Mouse (Mus musculus) urinary bladder, postnatal 36 days (tissue): ENCODE data around the gene Pcsk5.

Source experiments
- DNase-seq, 2 experiments: peaks; one replicate each; pipeline ENCODE4 v3.0.0; 2022; ENCODE audit warnings: low spot score in 2 of 2, mixed read lengths in 1 of 2

Gene Pcsk5

DNA sequence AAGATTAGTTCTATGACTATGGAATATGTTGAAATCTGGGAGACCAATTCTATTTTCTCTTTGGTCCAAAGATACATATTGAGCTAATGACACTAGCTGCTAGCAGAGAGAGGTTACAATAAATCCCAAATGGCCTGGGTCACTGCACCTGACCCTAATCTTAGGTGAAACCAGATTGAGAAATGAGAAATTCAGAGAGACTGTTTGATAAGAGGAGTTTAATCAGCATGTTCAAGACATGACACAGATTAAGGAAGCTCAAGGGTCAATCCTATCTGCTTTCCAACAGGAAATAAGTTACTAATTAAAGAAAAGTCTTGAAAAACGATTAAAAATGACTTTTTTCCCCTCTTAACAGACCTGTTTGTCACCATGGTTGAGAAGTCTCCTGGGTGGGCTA lies 96.0 kb downstream of the Pcsk5 start:
- no peak for DNase-seq

DNA sequence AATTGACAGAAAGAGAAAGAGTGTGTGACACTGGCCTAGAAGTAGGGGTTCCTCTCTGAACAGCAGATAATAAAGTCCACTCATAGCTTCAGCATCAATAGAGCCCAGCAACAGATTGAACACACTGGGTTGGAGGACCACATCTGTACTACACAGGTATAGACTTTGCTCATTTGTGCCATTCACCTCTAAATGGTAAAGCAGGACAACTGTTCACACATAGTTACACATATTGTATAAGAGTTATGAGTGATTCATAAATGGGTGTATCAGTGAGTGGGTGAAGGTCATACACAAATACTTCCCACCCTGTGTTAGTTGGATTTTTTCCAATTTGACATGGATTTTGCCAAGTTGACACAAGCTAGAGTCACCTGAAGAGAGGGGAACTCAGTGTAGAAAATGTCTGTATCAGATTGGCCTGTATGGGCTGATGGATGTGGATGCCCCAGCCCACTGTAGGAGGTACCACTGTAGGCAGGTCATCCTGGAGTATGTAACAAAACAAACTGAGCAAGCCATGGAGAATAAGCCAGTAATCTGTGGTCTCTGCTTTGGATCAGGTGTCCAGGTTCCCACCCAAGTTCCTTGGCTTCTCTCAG lies 104.7 kb downstream of the Pcsk5 start:
- DNase-seq, result no peak

DNA sequence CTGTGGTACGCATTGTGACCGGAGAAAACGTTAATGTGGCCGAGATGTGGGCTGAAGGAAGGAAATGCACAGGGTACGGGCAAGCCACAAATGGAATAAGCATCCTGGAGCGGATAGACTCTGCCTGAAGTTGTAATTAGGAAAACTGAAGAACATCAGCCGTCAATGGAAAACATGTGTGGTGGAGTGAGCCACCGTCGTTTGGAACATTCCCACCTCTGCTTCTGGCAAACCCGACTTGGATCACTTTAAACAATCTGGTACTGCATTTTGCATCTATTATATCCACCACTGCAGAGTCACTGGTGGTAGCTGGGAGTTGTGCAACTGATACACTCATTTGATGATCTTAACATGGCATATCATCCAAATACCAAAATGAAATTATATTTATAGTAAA lies 120.4 kb downstream of the Pcsk5 start:
- no peak for DNase-seq

DNA sequence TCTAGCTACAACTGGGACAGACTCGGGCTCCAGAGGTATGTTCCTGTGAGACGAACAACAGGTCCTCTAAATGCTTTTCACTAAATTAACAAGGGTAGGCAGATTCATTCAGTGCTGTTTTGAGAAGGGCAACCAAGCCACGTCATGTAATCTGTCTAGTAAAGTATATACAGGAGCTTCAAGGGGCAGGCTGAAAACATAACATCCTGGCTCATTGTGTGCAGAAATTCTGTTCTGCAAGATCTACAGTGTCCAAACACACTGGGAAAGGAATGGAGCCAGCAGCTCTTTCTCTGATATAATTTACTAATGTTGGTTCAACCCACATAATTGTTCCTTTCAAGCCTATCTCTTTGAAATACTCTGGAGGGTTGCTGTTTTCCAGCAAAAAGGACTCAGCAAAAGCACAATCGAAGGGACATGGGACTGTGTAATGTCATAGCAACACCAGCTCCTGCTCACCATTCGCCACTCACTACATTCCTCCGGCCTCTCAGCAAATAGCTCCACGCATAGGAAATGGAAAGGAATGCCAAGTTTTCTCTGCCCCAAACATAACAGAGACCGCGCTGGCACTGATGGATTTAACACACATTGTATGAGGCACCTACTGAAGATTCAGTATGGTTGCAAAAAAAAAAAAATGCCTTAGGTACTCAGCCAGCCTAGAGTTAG lies 122.0 kb downstream of the Pcsk5 start:
- no peak for DNase-seq

DNA sequence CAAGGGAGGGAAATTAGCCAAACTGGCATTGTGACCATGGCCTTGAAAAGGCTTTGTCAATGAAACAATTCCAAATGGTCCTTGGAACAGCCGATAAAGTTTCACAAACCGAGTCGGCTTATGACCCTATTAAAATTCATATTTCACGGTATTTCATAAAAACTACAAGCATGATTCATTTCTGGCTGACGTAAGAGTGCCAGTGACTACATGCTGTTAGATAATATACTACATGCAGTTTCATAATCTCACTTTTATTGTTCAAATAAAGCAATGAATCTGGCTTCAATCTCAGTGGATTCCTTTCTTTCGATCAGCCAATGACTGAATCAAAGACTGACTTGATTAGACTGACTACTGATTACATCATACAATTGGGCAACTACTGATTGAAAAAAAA lies 145.8 kb downstream of the Pcsk5 start:
- no peak for DNase-seq

DNA sequence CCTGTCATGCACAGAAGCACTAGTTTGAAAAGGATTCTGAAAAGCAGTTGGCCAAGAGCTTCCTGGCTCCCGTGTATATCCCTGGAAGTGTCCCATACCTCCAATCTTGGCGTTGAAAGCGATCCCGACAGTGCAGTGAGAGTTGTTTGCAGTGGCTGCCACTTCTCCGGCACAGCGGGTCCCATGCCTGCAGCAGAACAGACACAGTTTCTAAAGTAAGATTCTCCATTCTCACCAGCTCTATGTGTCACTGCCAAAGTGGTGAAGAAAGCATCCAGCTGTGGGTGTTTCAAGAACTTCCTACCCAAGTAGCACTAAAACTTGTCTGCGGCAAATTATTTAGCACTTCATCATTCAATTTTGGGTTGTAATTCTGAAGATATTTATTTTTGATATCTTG lies 159.1 kb downstream of the Pcsk5 start:
- no peak for DNase-seq

DNA sequence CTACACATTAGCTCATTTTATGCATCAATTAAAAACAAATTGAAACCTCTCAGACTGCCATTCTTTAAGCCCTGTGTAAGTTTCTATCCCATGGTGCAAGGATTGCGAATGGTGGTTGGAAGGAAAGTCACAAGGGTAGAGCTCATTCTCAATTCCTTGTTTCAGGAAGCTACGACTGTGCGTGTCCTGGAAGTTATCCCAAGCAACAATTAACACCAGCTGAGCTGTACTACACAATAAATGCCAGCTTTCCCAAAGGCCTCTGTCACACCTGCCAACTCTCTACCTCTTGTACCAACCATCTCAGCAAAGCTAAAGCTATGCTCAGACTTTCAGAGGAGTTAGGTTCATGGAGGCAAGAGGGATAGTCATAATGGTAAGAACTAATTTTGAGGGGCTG lies 174.8 kb downstream of the Pcsk5 start:
- no peak for DNase-seq

DNA sequence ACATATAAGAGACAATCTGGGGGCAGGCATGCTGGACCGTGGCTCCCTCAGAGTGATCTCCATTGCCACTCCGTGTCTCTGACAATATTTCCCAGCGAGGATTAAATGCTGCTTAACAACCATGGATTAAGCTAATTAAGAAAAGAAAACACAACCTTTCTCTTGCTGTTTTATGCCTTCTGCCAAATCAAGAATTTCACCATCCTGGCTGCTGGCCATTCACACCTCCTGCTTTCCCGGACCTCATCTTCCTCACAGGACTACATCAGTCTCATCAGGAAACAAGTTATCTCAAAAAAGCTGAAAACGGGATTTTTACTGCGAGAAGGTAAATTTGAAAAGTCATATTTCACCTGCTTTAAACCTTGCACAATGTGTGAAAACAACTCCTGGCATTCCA lies 175.2 kb downstream of the Pcsk5 start:
- no peak for DNase-seq

DNA sequence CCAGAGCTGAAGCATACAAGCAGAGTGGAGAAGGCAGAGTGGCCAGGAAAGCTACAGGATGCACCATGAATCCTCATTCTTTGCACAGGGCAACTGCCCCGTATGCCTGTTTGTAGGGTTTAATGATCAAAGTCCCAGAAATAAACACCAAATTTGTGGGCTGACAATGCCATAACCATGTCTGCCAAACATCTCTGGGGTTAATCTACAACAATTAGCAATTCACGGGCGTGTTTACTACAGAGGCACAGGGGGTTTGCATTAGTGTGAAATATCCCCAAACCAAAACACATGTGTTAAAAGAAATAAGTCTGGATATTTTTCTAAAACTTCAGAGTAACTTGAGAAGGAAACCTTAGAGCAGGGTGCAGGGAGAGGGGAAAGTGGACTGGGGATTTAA lies 178.1 kb downstream of the Pcsk5 start:
- DNase-seq, result no peak

DNA sequence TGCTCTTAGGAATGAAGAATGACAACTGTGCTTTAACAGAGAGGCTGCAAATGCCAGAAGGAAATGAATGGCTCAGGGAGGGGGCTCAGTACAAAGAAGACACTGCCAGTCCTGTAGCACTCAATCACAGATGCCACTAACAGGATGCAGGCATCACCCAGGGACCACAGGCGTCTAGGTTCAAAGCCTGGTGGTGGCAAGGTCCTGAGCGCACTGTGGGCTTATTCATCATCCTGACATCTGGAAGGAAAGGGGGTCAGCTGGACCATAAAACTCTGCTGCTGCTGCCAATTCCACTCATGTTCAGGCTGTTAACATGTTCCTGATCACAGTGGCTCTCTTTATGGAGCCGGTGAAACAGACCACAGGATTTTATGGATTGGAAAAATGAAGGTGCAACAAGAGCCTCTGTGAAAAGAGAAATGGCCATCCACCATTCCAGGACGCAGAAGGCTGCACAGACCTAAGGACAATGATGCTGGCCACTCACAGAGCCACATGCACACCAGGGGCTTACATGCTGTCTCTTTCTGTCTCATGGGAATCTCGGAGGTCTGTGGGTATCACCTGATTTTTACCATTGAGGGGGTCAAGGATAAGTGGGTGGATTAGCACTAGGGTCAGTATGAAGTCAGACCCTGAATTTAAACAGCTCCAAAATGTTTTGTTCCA lies 186.5 kb downstream of the Pcsk5 start:
- DNase-seq, result no peak

DNA sequence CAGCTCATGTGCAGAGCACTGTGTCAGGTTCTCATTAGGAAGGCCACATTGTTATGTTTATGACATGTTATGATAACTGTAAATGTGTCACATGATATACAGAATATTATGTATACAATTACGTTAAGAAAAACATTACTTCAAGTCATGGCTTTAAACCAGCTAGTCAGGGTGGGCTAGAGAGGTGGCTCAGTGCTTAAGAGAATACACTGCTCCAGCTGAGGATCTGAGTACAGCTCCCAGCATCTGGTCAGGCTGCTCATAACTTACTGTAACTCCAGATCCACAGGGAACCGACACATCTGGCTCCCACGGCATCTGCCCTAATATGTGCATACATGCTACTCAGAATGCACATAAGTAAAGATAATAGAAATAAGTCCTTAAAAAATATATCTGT lies 187.5 kb downstream of the Pcsk5 start:
- DNase-seq, result no peak

DNA sequence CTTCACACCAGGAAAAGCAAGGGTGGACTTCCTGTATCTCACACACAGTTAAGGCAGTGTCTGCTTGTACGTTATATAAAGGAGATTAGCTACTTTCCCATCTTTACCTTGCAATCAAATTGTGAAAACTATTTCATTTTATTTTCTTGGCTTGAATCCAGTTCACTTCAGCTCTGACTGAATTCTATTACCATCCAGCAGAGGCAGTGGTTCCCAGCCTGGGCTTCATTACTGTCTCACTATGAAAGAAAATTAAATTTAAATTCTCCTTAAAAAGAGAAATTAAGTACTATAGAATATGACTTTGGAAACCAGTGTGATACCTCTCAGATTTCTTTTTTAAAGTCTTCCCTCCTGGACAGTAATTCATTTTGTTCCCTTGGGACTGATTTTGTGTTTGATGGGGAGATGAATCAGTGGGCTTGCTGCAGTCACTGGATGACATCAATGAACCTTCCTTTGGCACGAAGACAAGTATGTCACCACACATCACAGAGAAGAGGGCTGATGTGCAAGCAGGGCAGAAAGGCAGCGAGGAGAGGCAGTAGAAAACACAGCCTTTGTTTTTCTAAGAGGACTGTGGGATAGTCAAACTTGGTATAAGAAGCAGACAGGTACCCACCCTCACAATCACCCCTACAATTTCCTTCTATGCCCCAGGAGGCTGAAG lies 194.2 kb downstream of the Pcsk5 start:
- no peak for DNase-seq

DNA sequence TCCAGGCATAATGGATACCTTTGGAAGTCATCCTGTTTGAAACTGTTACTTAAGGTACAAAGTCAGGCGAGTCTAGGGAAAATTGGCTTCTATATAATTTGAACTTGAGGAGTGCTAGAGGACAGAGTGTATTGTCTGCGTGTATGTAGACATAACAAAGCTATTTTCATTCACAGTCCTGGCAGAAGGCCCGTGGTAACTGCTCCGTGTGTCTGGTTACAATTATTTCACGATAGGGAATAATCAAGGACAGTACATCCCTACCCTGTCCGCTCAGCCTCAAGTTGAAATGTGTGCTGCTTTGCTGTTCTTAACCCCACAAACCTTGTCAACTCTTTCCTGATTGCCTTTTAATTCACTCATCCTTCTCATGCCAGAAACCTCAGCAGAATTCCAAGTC lies 201.4 kb downstream of the Pcsk5 start:
- DNase-seq, result no peak

DNA sequence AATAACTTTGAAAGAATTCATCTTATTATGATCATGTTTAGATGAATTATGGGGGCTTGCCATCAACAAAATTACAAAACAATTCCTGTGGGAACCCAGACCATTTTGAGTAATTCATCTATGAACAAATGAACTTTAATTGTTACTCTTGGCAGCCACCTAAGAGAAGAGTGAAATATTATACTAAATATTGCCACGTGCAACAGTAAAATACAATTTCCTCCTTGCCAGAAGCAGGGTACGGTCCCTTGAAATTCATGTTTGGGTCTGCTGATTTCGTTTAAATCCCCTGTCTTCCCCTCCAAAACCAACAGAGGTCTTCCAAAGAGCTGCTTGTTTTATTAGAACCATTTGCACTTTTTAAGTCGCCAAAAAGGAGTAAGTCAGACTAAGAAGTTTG lies 221.8 kb downstream of the Pcsk5 start:
- DNase-seq, result no peak

DNA sequence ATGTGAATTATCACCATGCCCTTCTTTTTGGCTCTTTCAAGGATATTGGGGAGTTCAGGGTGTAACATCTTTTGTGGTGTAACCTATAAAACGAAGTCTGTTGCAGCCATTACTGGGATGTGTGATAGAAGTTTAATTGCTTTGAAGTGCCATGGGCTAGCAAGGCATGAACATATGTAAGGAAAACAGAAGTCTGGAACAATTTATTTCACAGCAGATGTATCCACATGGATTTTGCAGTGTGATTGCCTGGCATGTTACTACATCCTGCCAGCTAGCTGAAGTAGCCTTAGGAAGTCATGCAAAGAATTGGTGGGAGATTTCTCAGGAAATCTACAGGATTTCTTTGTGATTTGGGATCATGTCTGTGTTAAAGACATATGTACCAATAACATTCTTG lies 230.9 kb downstream of the Pcsk5 start:
- DNase-seq, result no peak

DNA sequence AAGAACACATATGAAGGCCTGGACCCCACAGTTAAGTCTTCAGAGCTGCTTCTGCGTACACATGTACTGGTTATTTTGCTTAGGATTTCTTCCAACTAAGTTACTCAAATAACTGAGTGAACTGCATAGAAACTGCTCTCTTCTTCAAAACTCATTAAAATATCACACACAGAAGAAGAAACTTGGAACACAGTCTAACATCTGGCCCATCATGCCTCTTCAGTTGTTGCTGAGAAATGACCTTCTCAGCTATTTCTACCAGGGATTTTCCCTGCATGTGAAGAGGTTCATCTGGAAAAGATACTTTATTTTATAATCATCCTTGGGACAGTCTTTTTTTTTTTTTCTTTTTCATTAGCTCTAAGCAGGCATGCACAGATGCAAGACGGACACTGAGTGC lies 231.3 kb downstream of the Pcsk5 start:
- DNase-seq, result no peak

DNA sequence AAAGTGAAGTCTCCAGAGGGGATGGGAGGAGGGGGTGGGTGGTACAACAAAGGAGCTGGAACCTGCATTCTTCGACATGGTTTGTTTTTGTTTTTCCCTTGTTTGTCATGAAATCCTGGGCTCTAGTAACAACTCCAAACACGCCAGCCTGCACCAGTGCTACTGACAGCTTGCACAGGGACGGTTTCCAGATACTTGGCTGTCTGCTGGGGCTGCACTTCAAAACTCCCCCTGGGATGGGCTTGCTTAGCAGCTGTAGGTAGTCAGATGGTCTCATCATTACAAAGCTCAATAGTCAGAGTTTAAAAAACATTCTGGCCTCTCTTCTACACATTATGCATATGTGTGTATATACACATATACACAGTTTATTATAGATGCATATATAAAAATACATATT lies 234.1 kb downstream of the Pcsk5 start:
- no peak for DNase-seq

DNA sequence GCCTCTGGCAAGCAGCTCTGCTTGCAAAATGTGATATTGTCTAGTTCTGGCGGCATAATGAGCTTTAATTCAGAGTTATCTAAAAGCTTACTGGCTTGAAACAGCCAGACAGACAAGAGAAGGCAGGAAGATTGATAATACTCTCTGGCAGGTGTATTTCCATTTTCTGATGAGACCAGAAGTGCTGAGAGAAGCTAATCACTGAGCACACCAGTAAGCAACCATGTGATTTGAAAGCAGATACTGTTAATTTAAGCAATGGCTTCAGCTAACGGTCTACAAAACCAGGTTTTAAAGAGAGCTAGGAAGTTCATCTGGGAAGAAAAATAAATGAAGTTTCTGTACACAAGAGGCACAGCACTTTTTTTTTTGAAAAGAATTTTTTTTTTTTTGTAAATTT lies 237.1 kb downstream of the Pcsk5 start:
- no peak for DNase-seq

DNA sequence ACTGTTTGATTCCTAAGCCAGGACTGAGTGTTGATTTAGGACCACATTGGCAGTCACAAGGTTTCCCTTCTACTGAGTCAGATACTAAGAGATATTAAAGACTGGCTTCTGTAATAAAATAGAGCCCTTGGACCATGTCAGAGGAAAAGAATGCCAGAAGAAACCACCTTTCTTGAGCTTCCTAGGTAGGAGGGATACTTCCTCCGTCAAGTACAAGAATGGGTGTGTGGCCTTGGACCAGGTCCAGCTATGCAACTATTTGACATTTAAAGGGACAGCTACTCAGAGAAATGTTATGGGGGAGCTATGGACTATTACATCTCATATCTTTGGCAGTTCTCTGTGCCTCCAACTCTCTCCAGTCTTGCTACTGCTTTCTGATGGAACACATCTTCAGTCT lies 244.6 kb downstream of the Pcsk5 start:
- no peak for DNase-seq

DNA sequence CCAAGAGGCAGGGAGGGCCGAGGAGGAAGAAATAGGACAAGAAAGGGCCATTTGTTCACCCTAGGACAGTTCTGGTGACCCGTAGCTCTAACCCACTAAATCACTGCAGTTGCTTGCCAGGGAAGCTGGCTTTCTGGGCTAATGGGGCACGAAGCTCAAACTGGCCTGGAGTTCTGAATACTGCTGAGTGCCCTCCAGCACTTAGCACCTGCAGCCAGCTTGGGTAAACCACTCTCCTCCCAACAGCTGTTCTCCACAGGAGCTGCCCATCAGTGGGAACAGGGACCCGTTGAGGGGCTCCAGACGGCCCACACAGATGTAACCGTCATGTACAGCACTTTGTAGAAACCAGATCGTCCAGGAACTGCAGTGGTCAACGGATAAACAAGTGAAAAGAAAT lies 246.1 kb downstream of the Pcsk5 start:
- no peak for DNase-seq

DNA sequence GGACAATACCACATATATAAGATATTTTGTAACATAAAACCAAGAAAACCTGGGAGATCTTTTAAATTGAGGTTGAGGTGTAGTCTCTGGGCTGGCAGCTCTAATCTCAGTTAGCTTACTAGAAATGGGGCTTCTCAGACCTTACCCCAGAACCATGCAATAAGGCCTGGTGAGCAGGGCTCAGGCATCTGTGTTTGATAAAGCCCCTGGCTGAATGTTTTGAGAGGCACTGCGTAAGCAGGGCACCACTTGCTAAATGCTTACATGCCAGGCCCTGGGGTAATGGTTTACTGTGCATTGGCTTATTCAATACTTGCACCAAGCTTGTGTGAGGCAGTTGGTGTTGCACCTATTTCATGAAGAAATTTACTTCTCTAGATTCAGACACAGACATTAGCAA lies 247.1 kb downstream of the Pcsk5 start:
- DNase-seq, result no peak

DNA sequence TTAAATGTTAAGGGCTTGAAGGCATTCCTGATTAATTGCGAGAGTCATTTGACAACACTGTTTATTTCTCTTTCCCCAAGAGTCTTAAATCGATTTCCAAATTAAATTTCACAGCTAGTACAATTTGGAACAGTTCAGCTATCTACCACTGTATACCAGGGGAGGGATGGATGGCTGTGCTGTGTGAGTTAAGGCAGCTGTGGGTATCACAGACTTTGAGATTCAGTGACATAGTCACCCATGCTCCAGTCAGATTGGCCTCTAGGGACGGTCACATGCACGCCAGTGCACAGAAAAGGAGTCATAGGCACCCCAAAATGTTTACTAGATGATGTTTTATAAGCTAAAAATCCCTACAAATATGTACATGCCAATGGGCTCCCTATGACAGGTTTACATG lies 260.0 kb downstream of the Pcsk5 start:
- no peak for DNase-seq

DNA sequence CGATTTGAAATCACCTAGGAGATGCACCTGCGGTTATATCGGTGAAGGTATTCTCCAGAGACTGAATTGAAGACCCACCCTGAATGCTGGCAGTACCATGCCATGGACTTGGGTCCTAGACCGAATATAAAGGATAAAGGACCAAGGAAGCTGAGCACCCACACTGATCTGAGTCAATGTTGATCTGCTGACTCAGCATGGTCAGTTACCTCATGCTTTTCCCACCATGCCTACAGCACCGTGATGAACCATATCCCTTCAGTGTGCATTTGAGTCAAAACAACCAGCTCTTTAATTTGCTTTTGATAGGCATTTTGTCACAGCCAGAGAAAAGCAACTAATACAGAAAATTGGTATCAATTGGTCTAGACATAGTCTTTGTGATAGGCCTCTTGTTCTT lies 262.9 kb downstream of the Pcsk5 start:
- no peak for DNase-seq
